Mouse (Mus musculus) brown adipose tissue, adult 24 weeks (tissue): ENCODE data around the gene Zfp687. TPM values are rescaled to one million over a fixed set of nuclear protein-coding genes. Genes with fewer than 3 reads are reported as not detected.

Experiments
- H3K27ac ChIP-seq: fragments of 200-500 bp; replicated peaks from 2 replicates; pipeline ENCODE4 v1.5.1; 2012; ENCODE audit warnings: low read depth, mild to moderate bottlenecking, low read length
- H3K4me1 ChIP-seq: fragments of 200-500 bp; 2 replicates; pipeline ENCODE4 v1.6.1; 2012; ENCODE audit warnings: low read length, mixed read lengths; ENCODE audit not compliant: control insufficient read depth, insufficient read depth, insufficient read length
- H3K4me3 ChIP-seq: fragments of 200-500 bp; 2 replicates; pipeline ENCODE4 v1.5.1; 2012; ENCODE audit warnings: low read depth, mild to moderate bottlenecking, low read length, moderate library complexity; ENCODE audit not compliant: insufficient read depth
- polyA plus RNA-seq: library from polyadenylated mRNA; stranded (reverse); fragments of >200 nt; gene quantifications from 2 replicates; pipeline ENCODE4 v1.2.4, GENCODE M21; 2012; ENCODE audit not compliant: missing spikeins, insufficient read depth, insufficient read length

Zfp687 gene
- polyA plus RNA-seq, 1 experiment, result 6.1 TPM

DNA sequence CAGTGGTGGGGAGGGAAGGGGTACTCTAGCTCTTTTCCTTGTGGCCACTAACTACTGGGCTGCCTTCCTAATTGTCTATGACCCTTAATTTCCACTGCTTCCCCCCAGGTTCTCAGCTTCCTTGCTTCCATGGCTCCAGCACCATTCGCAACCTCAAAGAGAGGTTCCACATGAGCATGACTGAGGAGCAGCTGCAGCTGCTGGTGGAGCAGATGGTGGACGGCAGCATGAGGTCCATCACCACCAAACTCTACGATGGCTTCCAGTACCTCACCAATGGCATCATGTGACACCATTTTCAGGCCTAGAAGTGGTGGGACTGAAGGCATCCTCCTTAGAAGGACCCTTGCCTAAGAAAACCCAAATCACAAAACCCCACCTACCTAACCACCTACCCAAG lies 9.6 kb downstream of the Zfp687 start:
- no peak overlapping the region for H3K4me3 ChIP-seq
- H3K4me1 ChIP-seq, result 0 out of 2 replicates have a peak, but pooled peaks cover 3% of the 10 kb centered on the region
- H3K27ac ChIP-seq, result no peak overlapping the region

DNA sequence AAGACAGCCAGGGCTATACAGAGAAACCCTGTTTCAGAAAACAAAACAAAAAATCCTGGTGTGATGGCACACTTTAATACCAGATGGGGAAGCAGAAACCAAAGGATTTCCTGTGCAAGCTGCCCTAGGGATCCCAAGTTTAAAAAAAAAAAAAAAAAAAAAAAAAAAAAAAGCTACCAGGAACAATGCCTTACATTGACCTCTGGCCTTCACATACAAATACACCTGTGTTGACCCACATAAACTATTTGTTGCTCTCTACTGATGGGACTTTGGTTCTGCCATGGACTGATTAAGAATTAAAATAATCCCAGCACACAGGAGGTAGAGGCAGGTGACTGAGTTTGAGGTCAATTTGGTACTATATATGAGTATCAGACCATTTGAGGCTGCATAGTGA lies 12.0 kb downstream of the Zfp687 start:
- Histone ChIP-seq H3K27ac (no peak overlapping the region), H3K4me1 (0 out of 2 replicates have a peak, but pooled peaks cover 3% of the 10 kb centered on the region), H3K4me3 (no peak overlapping the region)

DNA sequence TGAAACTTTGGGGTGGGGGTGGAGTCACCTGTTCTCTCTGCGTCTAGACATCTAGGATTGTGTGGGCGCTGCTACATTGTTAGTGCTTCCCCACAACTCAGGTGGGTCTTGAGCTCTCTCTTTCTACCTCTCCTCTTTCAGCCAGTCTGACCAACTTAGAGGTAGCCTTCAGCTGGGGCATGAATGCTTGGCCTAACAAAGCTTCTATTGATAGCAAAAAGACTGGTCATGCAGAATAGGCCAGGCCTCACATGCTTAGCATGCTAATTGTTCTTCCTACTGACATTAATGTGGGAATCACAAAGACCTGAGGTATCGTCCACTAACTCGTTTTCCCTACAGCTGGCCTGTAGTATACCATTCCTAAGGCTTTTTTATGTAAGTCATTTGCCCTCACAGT lies 12.7 kb downstream of the Zfp687 start:
- H3K27ac ChIP-seq, result no peak overlapping the region
- H3K4me1 ChIP-seq, result 0 out of 2 replicates have a peak, but pooled peaks cover 3% of the 10 kb centered on the region
- H3K4me3 ChIP-seq, result no peak overlapping the region

DNA sequence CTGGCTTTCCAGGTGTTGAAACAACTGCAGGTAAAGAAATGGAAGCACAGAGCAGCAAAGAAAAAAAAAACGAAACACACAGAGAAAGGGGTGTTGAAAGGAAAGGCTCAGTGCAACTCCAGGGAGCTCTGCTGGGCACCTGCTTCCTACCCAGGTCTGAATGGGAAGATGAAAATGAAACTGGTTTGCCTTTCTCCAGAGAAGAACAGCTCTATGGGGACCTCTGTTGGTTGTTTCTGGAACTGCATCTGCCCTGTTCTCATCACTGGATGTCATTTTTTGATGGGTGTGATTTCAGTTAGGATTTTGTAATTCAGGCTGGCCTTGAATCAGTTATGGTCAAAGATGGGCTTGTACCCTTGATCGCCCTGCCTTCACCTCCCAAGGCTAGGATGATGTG lies 18.3 kb downstream of the Zfp687 start:
- no peak overlapping the region for H3K4me3 ChIP-seq

DNA sequence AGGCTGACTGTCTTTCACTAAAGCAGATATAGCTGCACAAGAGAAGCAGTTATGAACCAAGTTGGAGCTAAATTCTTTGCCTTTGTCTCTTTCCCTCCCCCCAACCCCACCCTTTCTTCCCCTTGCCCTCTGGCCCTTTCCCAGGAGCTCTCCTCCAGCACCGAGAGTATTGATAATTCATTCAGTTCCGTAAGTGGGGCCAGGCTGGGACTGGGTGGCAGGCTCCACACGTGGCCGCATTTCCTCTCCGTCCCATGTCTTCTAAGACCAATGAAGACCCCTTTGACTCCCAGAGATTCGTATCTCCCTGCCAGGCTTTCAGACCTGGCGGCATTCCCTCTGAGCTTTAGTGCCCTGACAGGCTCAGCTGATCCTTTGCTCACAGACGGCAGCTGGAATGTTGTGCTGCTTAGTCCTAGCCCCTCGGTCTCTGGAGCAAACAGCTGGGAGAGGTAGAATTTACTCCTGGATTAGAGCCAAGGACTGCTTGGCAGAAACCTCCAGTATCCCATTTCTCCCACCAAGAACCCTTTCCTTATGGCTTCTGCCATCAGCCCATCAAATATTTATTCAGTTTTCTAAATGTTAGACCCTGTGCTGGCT lies 26.0 kb downstream of the Zfp687 start:
- no peak overlapping the region for H3K4me3 ChIP-seq
- H3K27ac ChIP-seq, result 0 out of 2 replicates have a peak overlapping the region, but pooled peaks have one; percentile 18
- H3K4me1 ChIP-seq, result peaks cover 31% of the 10 kb centered on the region

More for the DNA sequence above, 18.3 kb downstream of the Zfp687 start:
- H3K27ac ChIP-seq, result no peak overlapping the region
- H3K4me1 ChIP-seq, result no peaks in the 10 kb centered on the region

DNA sequence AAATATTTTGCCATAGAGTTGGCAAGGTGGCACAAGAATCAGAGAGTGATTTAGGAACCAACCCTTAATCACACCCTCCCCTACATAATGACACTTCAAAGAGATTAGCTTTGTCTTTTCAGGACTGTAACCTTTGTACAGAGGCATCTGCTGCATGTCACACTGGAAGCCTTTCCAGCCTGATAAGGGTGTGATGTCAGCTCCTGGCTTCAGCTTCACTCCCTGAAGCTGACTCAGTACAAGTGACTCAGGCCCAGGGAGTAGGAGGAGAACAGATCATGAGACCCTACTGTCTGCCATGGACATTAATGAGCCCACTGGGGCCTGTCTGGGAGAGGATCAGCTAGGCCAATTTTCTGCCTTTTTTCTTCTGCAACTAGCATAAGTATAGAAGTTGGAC lies 27.7 kb downstream of the Zfp687 start:
- Histone ChIP-seq H3K27ac (peak overlapping the region; percentile 53; the same call in 1 of the 2 replicates), H3K4me3 (no peak overlapping the region), H3K4me1 (peaks cover 33% of the 10 kb centered on the region)

DNA sequence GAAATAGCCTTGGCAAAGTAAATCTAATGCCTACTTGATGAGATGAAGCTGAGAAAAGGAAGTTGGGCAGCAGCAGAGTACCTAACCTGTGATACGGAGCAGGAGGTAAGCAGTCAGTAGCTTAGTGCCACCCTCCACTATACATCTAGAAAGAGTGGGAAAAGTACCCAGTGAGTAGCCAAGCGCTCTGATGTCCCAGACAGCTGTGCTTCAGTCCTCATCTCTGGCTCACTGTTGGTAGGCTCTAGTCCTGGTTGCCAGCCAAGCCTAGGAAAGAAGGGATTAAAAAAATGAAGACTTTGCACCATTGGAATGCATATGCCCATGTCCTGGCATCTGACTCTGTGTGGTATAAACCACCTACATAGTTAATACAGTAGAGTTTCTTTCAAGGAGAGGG lies 29.7 kb downstream of the Zfp687 start:
- H3K4me1 ChIP-seq, result peaks cover 33% of the 10 kb centered on the region
- no peak overlapping the region for H3K4me3 ChIP-seq
- H3K27ac ChIP-seq, result no peak overlapping the region

DNA sequence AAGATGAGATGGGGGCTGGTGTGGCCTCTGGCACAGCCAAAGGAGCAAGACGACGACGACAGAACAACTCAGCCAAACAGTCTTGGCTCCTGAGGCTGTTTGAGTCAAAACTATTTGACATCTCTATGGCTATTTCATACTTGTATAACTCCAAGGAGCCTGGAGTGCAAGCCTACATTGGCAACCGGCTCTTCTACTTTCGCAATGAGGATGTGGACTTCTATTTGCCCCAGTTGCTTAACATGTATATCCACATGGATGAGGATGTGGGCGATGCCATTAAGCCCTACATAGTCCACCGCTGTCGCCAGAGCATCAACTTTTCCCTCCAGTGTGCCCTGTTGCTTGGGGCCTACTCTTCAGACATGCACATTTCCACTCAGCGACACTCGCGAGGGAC lies 30.9 kb downstream of the Zfp687 start:
- Histone ChIP-seq H3K27ac (peak overlapping the region; percentile 44), H3K4me3 (no peak overlapping the region), H3K4me1 (peaks cover 31% of the 10 kb centered on the region)

DNA sequence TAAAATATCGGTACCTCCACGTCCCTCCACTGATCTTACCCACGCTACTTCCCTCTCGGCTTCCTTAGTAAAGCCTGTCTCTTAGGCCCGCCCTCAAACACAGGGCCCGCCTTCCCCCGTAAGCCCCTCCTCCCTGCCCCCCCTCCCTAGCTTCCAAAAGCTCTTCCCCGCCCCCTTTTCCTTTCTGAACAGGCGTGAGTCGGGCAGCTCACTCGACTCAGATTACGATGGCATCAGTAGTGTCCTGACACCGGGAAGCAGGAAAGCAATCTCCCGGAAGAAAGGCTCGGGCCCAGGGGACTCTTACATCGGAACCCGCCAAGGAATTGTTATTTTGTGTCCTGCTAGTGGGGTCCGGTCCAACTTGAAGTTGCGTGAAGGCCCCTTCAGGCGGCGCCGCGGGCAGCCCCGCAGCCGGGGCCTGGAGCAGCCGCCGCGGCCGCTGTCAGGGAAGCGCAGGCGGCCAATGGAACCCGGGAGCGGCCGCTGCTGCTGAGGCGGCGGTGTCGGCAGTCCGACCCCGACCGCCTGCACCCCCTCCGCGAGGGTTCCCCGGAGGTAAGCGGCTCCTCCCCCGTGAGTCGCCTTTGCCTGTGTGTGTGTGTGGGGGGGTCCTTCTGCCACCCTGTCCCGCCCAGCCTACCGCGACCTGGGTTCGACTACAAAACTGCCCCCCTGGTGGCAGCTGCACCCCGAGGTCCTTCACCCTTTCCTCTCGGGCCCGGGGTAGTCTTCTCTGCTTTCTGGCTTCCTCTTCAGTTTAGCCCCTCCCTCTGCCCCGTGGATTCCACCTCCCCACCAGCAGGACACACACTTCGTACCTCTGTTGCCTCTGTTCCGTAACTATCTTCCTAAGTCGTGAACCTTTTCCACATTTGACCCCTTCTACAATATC lies 40.5 kb downstream of the Zfp687 start, which contains the start of gene Pi4kb:
Pi4kb (plus strand) TSS at position 204 of the 895 bp plus-strand sequence.
- Histone ChIP-seq H3K4me3 (peak within 1 kb of the TSS; percentile 88), H3K27ac (peak within 1 kb of the TSS; percentile 92), H3K4me1 (no peaks in the 10 kb centered on the region)

DNA sequence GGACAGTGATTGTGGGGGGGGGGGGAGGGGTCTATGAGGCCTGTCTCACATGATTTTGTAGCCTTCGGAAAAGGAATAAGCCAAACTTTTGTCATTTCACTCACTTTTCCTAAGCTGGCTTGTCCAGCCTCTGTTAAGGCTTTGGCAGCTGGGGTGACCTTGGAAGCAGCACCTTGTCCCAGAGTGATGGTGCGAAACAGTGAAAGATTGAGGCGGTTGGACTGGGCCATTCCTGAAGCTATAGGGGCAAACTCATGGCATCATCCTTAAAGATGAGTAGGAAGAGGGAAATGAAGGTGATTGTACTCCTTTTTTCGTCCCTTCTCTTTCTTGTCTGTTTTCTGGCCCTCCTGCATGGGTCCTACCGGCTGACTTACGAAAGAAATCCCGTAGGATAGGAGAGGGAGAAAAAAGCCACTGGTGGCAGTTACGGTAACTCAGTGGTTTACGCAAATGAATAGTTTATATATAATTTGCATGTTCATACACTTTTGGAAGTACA lies 41.2 kb downstream of the Zfp687 start:
- peak overlapping the region; percentile 54 for H3K27ac ChIP-seq
- peak overlapping the region; percentile 64 for H3K4me3 ChIP-seq
- no peaks in the 10 kb centered on the region for H3K4me1 ChIP-seq

DNA sequence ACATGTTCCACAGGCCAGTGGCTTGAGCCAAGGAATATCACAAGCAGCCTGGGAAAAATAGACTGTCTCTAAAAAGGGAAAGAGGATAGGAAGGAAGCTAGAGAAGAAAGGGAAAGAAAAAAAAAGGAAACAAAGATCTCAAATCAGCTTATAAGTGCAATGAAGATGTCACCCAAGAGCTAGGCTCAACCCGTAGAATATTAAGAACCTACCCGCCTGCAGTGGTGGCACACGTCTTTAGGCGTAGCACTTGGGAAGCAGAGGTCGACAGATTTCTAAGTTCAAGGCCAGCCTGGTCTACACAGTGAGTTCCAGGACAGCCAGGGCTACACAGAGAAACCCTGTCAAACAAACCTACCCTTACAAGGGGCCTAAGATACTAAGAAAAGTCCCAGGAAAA lies 41.6 kb downstream of the Zfp687 start:
- Histone ChIP-seq H3K4me1 (no peaks in the 10 kb centered on the region), H3K27ac (no peak overlapping the region), H3K4me3 (no peak overlapping the region)

DNA sequence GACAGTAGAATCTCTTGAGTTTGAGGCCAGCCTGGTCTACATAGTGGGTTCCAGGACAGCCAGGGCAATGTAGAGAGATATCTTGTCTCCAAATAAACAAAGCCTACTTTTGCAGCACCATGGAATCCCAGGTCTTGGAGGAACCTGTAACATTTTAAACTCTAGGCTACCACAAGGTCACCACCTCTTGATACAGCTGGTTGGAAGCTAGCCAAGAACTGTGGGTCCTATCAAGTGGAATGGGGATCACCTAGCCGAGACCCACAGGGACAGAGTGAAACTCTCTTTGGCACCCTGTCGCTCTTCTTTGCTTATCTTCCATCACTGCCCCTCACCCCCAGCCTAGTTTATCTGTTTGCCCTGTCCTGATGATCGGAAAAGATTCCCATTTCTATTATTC lies 42.7 kb downstream of the Zfp687 start:
- no peak overlapping the region for H3K27ac ChIP-seq
- H3K4me3 ChIP-seq, result no peak overlapping the region
- no peaks in the 10 kb centered on the region for H3K4me1 ChIP-seq

DNA sequence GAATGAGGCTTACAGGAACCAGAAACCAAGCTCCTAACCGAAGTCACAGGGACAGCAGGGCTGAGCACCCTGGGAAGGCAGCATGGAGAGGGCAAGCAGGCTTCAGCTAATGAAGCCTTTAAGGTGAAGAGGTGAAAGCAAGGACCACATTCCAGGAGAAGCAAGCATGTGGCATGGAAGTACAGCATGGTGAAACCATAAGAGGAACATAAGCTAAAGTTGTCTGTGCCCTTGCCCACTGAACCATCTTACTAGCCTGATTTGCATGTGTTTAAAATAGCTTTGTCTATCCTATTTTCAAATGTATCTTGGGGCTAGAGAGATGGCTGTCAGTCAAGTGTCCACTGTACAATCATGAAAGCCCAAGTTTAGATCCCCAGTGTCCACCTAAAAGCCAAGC lies 49.4 kb downstream of the Zfp687 start:
- H3K4me3 ChIP-seq, result no peak overlapping the region
- H3K4me1 ChIP-seq, result no peaks in the 10 kb centered on the region
- no peak overlapping the region for H3K27ac ChIP-seq

DNA sequence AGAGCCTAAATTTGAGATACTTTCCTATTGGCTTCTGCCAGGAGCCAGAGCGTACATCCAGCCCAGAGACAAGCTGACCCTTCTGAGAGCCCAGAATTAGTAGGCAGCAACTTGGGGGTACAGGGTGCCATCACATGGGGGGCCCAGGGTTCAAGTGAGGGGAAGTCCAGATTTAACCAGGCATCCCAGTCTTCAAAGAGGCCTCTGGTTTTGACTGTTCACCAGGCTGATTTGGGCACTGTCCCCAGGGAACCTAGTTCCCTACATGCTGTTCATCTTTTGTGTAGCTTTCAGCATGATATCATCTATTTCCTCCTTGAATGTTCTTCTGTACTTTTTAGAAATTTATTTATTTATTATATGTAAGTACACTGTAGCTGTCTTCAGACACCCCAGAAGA lies 50.3 kb downstream of the Zfp687 start:
- Histone ChIP-seq H3K4me1 (no peaks in the 10 kb centered on the region), H3K27ac (no peak overlapping the region), H3K4me3 (no peak overlapping the region)

DNA sequence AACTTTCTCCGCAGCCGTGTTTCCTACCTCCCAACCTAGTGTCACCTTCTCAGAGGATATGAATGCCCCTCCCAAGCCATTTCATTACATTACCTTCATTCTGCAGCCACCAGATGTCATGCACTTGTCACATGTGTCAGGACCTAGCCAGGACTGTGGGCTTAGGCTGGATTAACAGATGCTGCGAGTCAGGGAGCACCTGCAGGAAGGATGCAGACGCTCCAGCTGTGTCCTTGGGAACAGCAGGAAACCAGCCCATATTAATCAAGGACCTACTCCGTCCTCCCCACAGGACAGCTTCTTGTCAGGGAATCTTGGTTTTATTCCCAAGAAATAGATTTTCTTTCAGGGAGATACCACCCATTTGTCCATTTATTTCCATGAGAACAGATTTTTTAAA lies 54.9 kb downstream of the Zfp687 start:
- no peaks in the 10 kb centered on the region for H3K4me1 ChIP-seq
- no peak overlapping the region for H3K27ac ChIP-seq
- H3K4me3 ChIP-seq, result no peak overlapping the region
